In the genomic region with DNA sequence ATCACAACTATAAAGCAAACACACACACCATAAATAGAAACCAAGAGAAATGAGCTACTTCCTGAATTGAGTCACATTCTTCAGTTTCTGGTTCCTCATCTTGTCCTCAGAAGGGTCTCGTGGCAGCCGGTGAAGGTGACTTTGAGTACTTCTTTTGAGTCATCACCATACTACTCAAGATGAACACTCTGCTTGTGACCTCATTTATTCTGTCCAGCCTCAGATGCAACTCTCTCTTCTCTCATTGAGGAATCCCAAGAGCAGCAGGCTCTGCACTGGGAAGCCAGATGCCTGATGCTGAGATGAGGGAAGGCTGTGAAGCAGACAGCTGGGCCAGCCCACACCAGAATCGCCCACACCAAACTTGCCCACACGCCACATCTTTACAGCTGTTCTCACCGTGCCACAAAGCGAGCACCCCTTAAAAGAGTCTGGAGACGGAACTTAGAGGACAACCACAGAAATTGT, we compare ENCODE assay signal across 9 mouse cellular contexts. TPM values are rescaled to one million over a fixed set of nuclear protein-coding genes. Genes with fewer than 3 reads are reported as not detected.
DNase-seq lines count a peak whose midpoint lies in the region; ATAC-seq and TF ChIP-seq lines count a peak whose summit lies in the region.
"Had no signal": no experiment of that assay in that cellular context is flagged by ENCODE, and none has a peak within 500 bp of the region (broad histone marks: within the 10 kb centered on the region; RNA-seq: fewer than 3 reads in every experiment).

No protein-coding gene starts in this region.

- H3K27ac ChIP-seq in kidney, embryonic 14.5 days (ENCODE audit: low read depth, low read length): peak overlapping the region; percentile 49
- peak overlapping the region; percentile 79 for H3K27ac ChIP-seq in embryonic facial prominence, embryonic 14.5 days (replicated peaks; ENCODE audit: low read depth, low read length)
- H3K27ac ChIP-seq in lung, embryonic 16.5 days (ENCODE audit: low read length): peak overlapping the region; percentile 96
- peak overlapping the region; percentile 86 for H3K27ac ChIP-seq in stomach, postnatal 0 days (replicated peaks)
- H3K27ac ChIP-seq in liver, embryonic 11.5 days (ENCODE audit: low read depth, low read length): no peak overlapping the region

- no peaks in the 10 kb centered on the region for H3K36me3 ChIP-seq in kidney, embryonic 14.5 days (ENCODE audit: control insufficient read depth, insufficient read depth, low read length)
- H3K36me3 ChIP-seq in embryonic facial prominence, embryonic 14.5 days (ENCODE audit: control insufficient read depth, insufficient read depth, low read length): no peaks in the 10 kb centered on the region
- H3K36me3 ChIP-seq in lung, embryonic 16.5 days (ENCODE audit: control insufficient read depth, insufficient read depth, low read length): no peaks in the 10 kb centered on the region
- H3K36me3 ChIP-seq in stomach, postnatal 0 days (ENCODE audit: control insufficient read depth, insufficient read depth, low read length): no peaks in the 10 kb centered on the region
- no peaks in the 10 kb centered on the region for H3K36me3 ChIP-seq in liver, embryonic 11.5 days (ENCODE audit: control insufficient read depth, insufficient read depth, low read length)
- H3K36me3 ChIP-seq: midbrain, embryonic 12.5 days had no signal

- H3K9ac ChIP-seq in kidney, embryonic 14.5 days (ENCODE audit: low read depth, low read length): no peak overlapping the region
- no peak overlapping the region for H3K9ac ChIP-seq in embryonic facial prominence, embryonic 14.5 days (ENCODE audit: low read depth, low read length)
- no peak overlapping the region for H3K9ac ChIP-seq in lung, embryonic 16.5 days (ENCODE audit: low read length)
- H3K9ac ChIP-seq in stomach, postnatal 0 days (ENCODE audit: low read length): no peak overlapping the region
- H3K9ac ChIP-seq in liver, embryonic 11.5 days (ENCODE audit: low read depth, low read length): no peak overlapping the region
- H3K9ac ChIP-seq: midbrain, embryonic 12.5 days had no signal

- no peak for TF ChIP-seq CTCF in stomach, postnatal 0 days (IDR thresholded peaks at IDR 0.05; ENCODE audit: low read depth)

- no peak for ATAC-seq in kidney, embryonic 14.5 days (ENCODE audit: low FRiP score, low TSS enrichment)
- ATAC-seq in embryonic facial prominence, embryonic 14.5 days (ENCODE audit: low read depth): no peak
- no peak for ATAC-seq in lung, embryonic 16.5 days (ENCODE audit: low read depth)
- no peak; the same call in 1 of the 2 replicates for ATAC-seq in stomach, postnatal 0 days (ENCODE audit: low FRiP score, low TSS enrichment)
- ATAC-seq in liver, embryonic 11.5 days (replicated peaks; ENCODE audit: low FRiP score): no peak

- no peak for DNase-seq in kidney, postnatal 25 days
- peak; percentile 43 for DNase-seq in CD4-positive helper T cell, adult 2 months (ENCODE audit: low read depth, low spot score)
- DNase-seq in embryonic facial prominence, embryonic 14.5 days (ENCODE audit: low spot score): peak; percentile 21
- no peak for DNase-seq in stomach, postnatal 0 days (ENCODE audit: low spot score)
- no peak for DNase-seq in adipocyte (ENCODE audit: low spot score)
- no peak for DNase-seq in liver, embryonic 11.5 days (ENCODE audit: low spot score)

- no peak for TF ChIP-seq EP300 in stomach, postnatal 0 days (optimal IDR thresholded peaks at IDR 0.05)

- peaks cover 42% of the 10 kb centered on the region for H3K4me1 ChIP-seq in kidney, embryonic 14.5 days (ENCODE audit: control insufficient read depth, insufficient read depth, low read length)
- peaks cover 58% of the 10 kb centered on the region for H3K4me1 ChIP-seq in embryonic facial prominence, embryonic 14.5 days (ENCODE audit: control insufficient read depth, insufficient read depth, low read length)
- peaks cover 73% of the 10 kb centered on the region for H3K4me1 ChIP-seq in lung, embryonic 16.5 days (replicated peaks; ENCODE audit: control insufficient read depth, insufficient read depth, low read length)
- peaks cover 32% of the 10 kb centered on the region for H3K4me1 ChIP-seq in stomach, postnatal 0 days (replicated peaks; ENCODE audit: control insufficient read depth, insufficient read depth)
- peaks cover 36% of the 10 kb centered on the region for H3K4me1 ChIP-seq in liver, embryonic 11.5 days (replicated peaks; ENCODE audit: control insufficient read depth, insufficient read depth, low read length)

- no peaks in the 10 kb centered on the region for H3K9me3 ChIP-seq in kidney, embryonic 14.5 days (ENCODE audit: control insufficient read depth, low read length)
- no peaks in the 10 kb centered on the region for H3K9me3 ChIP-seq in embryonic facial prominence, embryonic 14.5 days (ENCODE audit: control insufficient read depth, low read length)
- H3K9me3 ChIP-seq in lung, embryonic 16.5 days (ENCODE audit: control insufficient read depth, low read length): no peaks in the 10 kb centered on the region
- no peaks in the 10 kb centered on the region for H3K9me3 ChIP-seq in stomach, postnatal 0 days (ENCODE audit: control insufficient read depth, low read length)
- no peaks in the 10 kb centered on the region for H3K9me3 ChIP-seq in liver, embryonic 11.5 days (ENCODE audit: control insufficient read depth, low read length)
- H3K9me3 ChIP-seq: midbrain, embryonic 12.5 days had no signal

- H3K27me3 ChIP-seq in kidney, embryonic 14.5 days (ENCODE audit: control insufficient read depth, insufficient read depth, low read length): no peaks in the 10 kb centered on the region
- no peaks in the 10 kb centered on the region for H3K27me3 ChIP-seq in embryonic facial prominence, embryonic 14.5 days (replicated peaks; ENCODE audit: control insufficient read depth, insufficient read depth, low read length)
- no peaks in the 10 kb centered on the region for H3K27me3 ChIP-seq in lung, embryonic 16.5 days (ENCODE audit: control insufficient read depth, insufficient read depth, low read depth, low read length)
- H3K27me3 ChIP-seq in stomach, postnatal 0 days (ENCODE audit: control insufficient read depth, insufficient read depth, low read length): no peaks in the 10 kb centered on the region
- H3K27me3 ChIP-seq in liver, embryonic 11.5 days (replicated peaks; ENCODE audit: control insufficient read depth, insufficient read depth, low read length): no peaks in the 10 kb centered on the region

- 63% methylated on average over 7 of the region's 7 CpGs for WGBS in kidney, embryonic 14.5 days
- 50% methylated on average over 7 of the region's 7 CpGs for WGBS in embryonic facial prominence, embryonic 14.5 days
- WGBS in lung, embryonic 16.5 days: 58% methylated on average over 7 of the region's 7 CpGs
- 74% methylated on average over 7 of the region's 7 CpGs for WGBS in stomach, postnatal 0 days
- WGBS in liver, embryonic 11.5 days: 60% methylated on average over 7 of the region's 7 CpGs

- H3K4me3 ChIP-seq in kidney, embryonic 14.5 days (ENCODE audit: low read length): no peak overlapping the region
- no peak overlapping the region for H3K4me3 ChIP-seq in embryonic facial prominence, embryonic 14.5 days (ENCODE audit: low read depth, low read length)
- H3K4me3 ChIP-seq in lung, embryonic 16.5 days (ENCODE audit: low read length): no peak overlapping the region
- no peak overlapping the region for H3K4me3 ChIP-seq in stomach, postnatal 0 days (ENCODE audit: low read depth, low read length)
- no peak overlapping the region for H3K4me3 ChIP-seq in liver, embryonic 11.5 days (ENCODE audit: low read depth, low read length)
- H3K4me3 ChIP-seq: midbrain, embryonic 12.5 days had no signal

- no peak overlapping the region for H3K4me2 ChIP-seq in kidney, embryonic 14.5 days (replicated peaks; ENCODE audit: low read depth, low read length)
- no peak overlapping the region; the same call in 1 of the 2 replicates for H3K4me2 ChIP-seq in embryonic facial prominence, embryonic 14.5 days (ENCODE audit: low read depth, low read length)
- H3K4me2 ChIP-seq in lung, embryonic 16.5 days (ENCODE audit: low read depth, low read length): 0 out of 2 replicates have a peak overlapping the region, but pooled peaks have one; percentile 15
- H3K4me2 ChIP-seq in stomach, postnatal 0 days (replicated peaks; ENCODE audit: low read depth): no peak overlapping the region
- H3K4me2 ChIP-seq in liver, embryonic 11.5 days: no peak overlapping the region
- H3K4me2 ChIP-seq: midbrain, embryonic 12.5 days had no signal

RNA-seq across cellular contexts. Expression of gene Ier5, which starts 8.0 kb away (rescaled TPM):
- polyA plus RNA-seq in kidney, embryonic 14.5 days (2014; fragmentation: Nextera tagmentation; extraction: Ambion mirVana): 13.1 and 14.8 TPM in 2 replicates
- polyA plus RNA-seq in embryonic facial prominence, embryonic 14.5 days (2014; fragmentation: Nextera tagmentation; extraction: Ambion mirVana): 9.9 and 11.0 TPM in 2 replicates
- 4.3 and 4.5 TPM in 2 replicates for polyA plus RNA-seq in lung, embryonic 16.5 days (2015; fragmentation: Nextera tagmentation; extraction: Ambion mirVana)
- 7.3 and 11.2 TPM in 2 replicates for polyA plus RNA-seq in stomach, postnatal 0 days (2015; fragmentation: Nextera tagmentation; extraction: Ambion mirVana)
- 6.7 and 7.3 TPM in 2 replicates for polyA plus RNA-seq in liver, embryonic 11.5 days (2014; fragmentation: Nextera tagmentation; extraction: Ambion mirVana)

RNA-seq across cellular contexts. Expression of gene Mr1, which starts 55.2 kb away (rescaled TPM):
- 4.6 and 4.8 TPM in 2 replicates for polyA plus RNA-seq in kidney, embryonic 14.5 days (2014; fragmentation: Nextera tagmentation; extraction: Ambion mirVana)
- 6.8 and 7.9 TPM in 2 replicates for polyA plus RNA-seq in embryonic facial prominence, embryonic 14.5 days (2014; fragmentation: Nextera tagmentation; extraction: Ambion mirVana)
- 13.9 and 14.0 TPM in 2 replicates for polyA plus RNA-seq in lung, embryonic 16.5 days (2015; fragmentation: Nextera tagmentation; extraction: Ambion mirVana)
- polyA plus RNA-seq in stomach, postnatal 0 days (2015; fragmentation: Nextera tagmentation; extraction: Ambion mirVana): 4.2 and 4.3 TPM in 2 replicates
- polyA plus RNA-seq in liver, embryonic 11.5 days (2014; fragmentation: Nextera tagmentation; extraction: Ambion mirVana): 0.81 and 1.2 TPM in 2 replicates

Comparison
In these comparisons a context has a peak if more than half of its experiments do, and no peak if none do; other contexts are left out.
1. DNase-seq: peak in CD4-positive helper T cell, adult 2 months (single experiment) and embryonic facial prominence, embryonic 14.5 days (single experiment); none in kidney, postnatal 25 days (0 of 2), stomach, postnatal 0 days (single experiment), adipocyte (single experiment) and liver, embryonic 11.5 days (single experiment).